Mouse (Mus musculus): ENCODE data around the gene Polr2a.

GRCm38 (mm10) chr11:69695046-69695360 is 63.4 kb downstream of the Polr2a start:
- TF ChIP-seq CEBPB (IDR thresholded peaks at IDR 0.05; ENCODE audit: low read depth) = no peak
- TF ChIP-seq CTCF (IDR thresholded peaks at IDR 0.05; ENCODE audit: control insufficient read depth, insufficient read depth, insufficient read length) = no peak
- no peak for TF ChIP-seq USF1 (IDR thresholded peaks at IDR 0.05; ENCODE audit: low read depth)
- TF ChIP-seq MYOG (IDR thresholded peaks at IDR 0.05; ENCODE audit: control insufficient read depth, extremely low read depth, insufficient read length) = no peak
- no peak for TF ChIP-seq FOSL1 (IDR thresholded peaks at IDR 0.05; ENCODE audit: insufficient read depth, low read length, poor library complexity, severe bottlenecking)
- TF ChIP-seq MAX (IDR thresholded peaks at IDR 0.05) = no peak
